Mouse (Mus musculus) neural tube, embryonic 12.5 days (tissue): ENCODE data around the gene Ehbp1. TPM values are rescaled to one million over a fixed set of nuclear protein-coding genes. Genes with fewer than 3 reads are reported as not detected.

Experiments
- ATAC-seq: fragments of 200-750 bp; cut with Nextera tagmentation; 2 replicates; pipeline ENCODE4 v1.8.0; 2017; ENCODE audit warnings: low read depth, mild to moderate bottlenecking, moderate TSS enrichment, moderate library complexity; ENCODE audit not compliant: low FRiP score
- H3K27ac ChIP-seq: fragments of 300-500 bp; sonication (generic); 2 replicates; pipeline ENCODE4 v1.5.1; 2016
- H3K27me3 ChIP-seq: fragments of 300-500 bp; sonication (generic); replicated peaks from 2 replicates; pipeline ENCODE4 v1.6.1; 2016; ENCODE audit warnings: mild to moderate bottlenecking
- H3K36me3 ChIP-seq: fragments of 300-500 bp; sonication (generic); 2 replicates; pipeline ENCODE4 v1.6.1; 2016; ENCODE audit warnings: mild to moderate bottlenecking
- H3K4me1 ChIP-seq: fragments of 300-500 bp; sonication (generic); 2 replicates; pipeline ENCODE4 v1.6.1; 2016
- H3K4me2 ChIP-seq: fragments of 300-500 bp; sonication (generic); replicated peaks from 2 replicates; pipeline ENCODE4 v1.6.1; 2016; ENCODE audit warnings: mild to moderate bottlenecking
- H3K4me3 ChIP-seq: fragments of 300-500 bp; sonication (generic); 2 replicates; pipeline ENCODE4 v1.5.1; 2016
- H3K9ac ChIP-seq: fragments of 300-500 bp; sonication (generic); 2 replicates; pipeline ENCODE4 v1.6.1; 2016; ENCODE audit warnings: mild to moderate bottlenecking
- H3K9me3 ChIP-seq: fragments of 300-500 bp; sonication (generic); 2 replicates; pipeline ENCODE4 v1.6.1; 2016; ENCODE audit warnings: mild to moderate bottlenecking
- WGBS: fragments of 180-500 bp; shearing (Covaris S2); methylation state at CpG from one replicate; pipeline ENCODE4 v1.1.7; 2016; 5-methylcytosine and 5-hydroxymethylcytosine counted together
- polyA plus RNA-seq: library from polyadenylated mRNA; unstranded; fragments of >200 nt; fragmentation: Nextera tagmentation; extraction: Ambion mirVana; gene quantifications from 2 replicates; pipeline ENCODE4 v1.2.1, GENCODE M21; 2016

Gene Ehbp1
- polyA plus RNA-seq, 1 experiment from 2014 or later: 16.1 TPM

GRCm38 (mm10) chr11:22089346-22089745 is 252.7 kb downstream of the Ehbp1 start:
- Histone ChIP-seq H3K4me2 (no peak overlapping the region), H3K36me3 (no peaks in the 10 kb centered on the region), H3K9me3 (no peaks in the 10 kb centered on the region), H3K4me3 (no peak overlapping the region), H3K27me3 (no peaks in the 10 kb centered on the region), H3K4me1 (no peaks in the 10 kb centered on the region), H3K27ac (no peak overlapping the region), H3K9ac (no peak overlapping the region)
- no peak for ATAC-seq
- WGBS: 86% methylated on average over 8 of the region's 8 CpGs

- no peak for ATAC-seq
- Histone ChIP-seq H3K9ac (no peak overlapping the region), H3K27ac (no peak overlapping the region), H3K4me2 (no peak overlapping the region), H3K36me3 (no peaks in the 10 kb centered on the region), H3K27me3 (no peaks in the 10 kb centered on the region), H3K9me3 (no peaks in the 10 kb centered on the region), H3K4me3 (no peak overlapping the region), H3K4me1 (no peaks in the 10 kb centered on the region)
- 74% methylated on average over 2 of the region's 2 CpGs for WGBS
Measured at GRCm38 (mm10) chr11:22063352-22063751, 278.7 kb downstream of the Ehbp1 start.

GRCm38 (mm10) chr11:22061660-22062059 is 280.4 kb downstream of the Ehbp1 start:
- H3K36me3 ChIP-seq: no peaks in the 10 kb centered on the region
- H3K27me3 ChIP-seq: no peaks in the 10 kb centered on the region
- WGBS: 91% methylated on average over 4 of the region's 4 CpGs
- H3K4me2 ChIP-seq: no peak overlapping the region
- ATAC-seq: no peak
- no peaks in the 10 kb centered on the region for H3K9me3 ChIP-seq
- H3K4me3 ChIP-seq: no peak overlapping the region
- H3K4me1 ChIP-seq: no peaks in the 10 kb centered on the region
- no peak overlapping the region for H3K9ac ChIP-seq
- H3K27ac ChIP-seq: no peak overlapping the region

- WGBS: 79% methylated on average over 5 of the region's 5 CpGs
- Histone ChIP-seq H3K4me3 (no peak overlapping the region), H3K4me2 (no peak overlapping the region), H3K4me1 (no peaks in the 10 kb centered on the region), H3K9me3 (no peaks in the 10 kb centered on the region), H3K27ac (no peak overlapping the region), H3K9ac (no peak overlapping the region), H3K27me3 (no peaks in the 10 kb centered on the region), H3K36me3 (no peaks in the 10 kb centered on the region; the same call in 1 of the 2 replicates)
- ATAC-seq: no peak
Measured at GRCm38 (mm10) chr11:22057538-22057937, 284.6 kb downstream of the Ehbp1 start.

- Histone ChIP-seq H3K9ac (no peak overlapping the region), H3K4me1 (no peaks in the 10 kb centered on the region), H3K4me2 (no peak overlapping the region), H3K27ac (no peak overlapping the region), H3K9me3 (no peaks in the 10 kb centered on the region), H3K36me3 (peaks cover 1% of the 10 kb centered on the region; the same call in 1 of the 2 replicates), H3K27me3 (no peaks in the 10 kb centered on the region), H3K4me3 (no peak overlapping the region)
- ATAC-seq: 0 out of 2 replicates have a peak, but pooled peaks have one; percentile 63
- WGBS: 66% methylated on average over 6 of the region's 6 CpGs
Measured at GRCm38 (mm10) chr11:22055908-22056307, 286.2 kb downstream of the Ehbp1 start.

- no peak for ATAC-seq
- H3K27me3 ChIP-seq: no peaks in the 10 kb centered on the region
- WGBS: 87% methylated on average over 10 of the region's 10 CpGs
Measured at GRCm38 (mm10) chr11:22053034-22053668, 288.9 kb downstream of the Ehbp1 start.

GRCm38 (mm10) chr11:22050864-22051263 is 291.2 kb downstream of the Ehbp1 start:
- no peaks in the 10 kb centered on the region for H3K27me3 ChIP-seq
- WGBS: 85% methylated on average over 7 of the region's 7 CpGs
- H3K9ac ChIP-seq: no peak overlapping the region
- no peaks in the 10 kb centered on the region for H3K4me1 ChIP-seq
- H3K4me3 ChIP-seq: no peak overlapping the region
- H3K4me2 ChIP-seq: no peak overlapping the region
- ATAC-seq: no peak
- no peaks in the 10 kb centered on the region for H3K9me3 ChIP-seq
- no peak overlapping the region for H3K27ac ChIP-seq
- peaks cover 3% of the 10 kb centered on the region; the same call in 1 of the 2 replicates for H3K36me3 ChIP-seq

More at GRCm38 (mm10) chr11:22053034-22053668, 288.9 kb downstream of the Ehbp1 start:
- Histone ChIP-seq H3K27ac (no peak overlapping the region), H3K9ac (no peak overlapping the region), H3K36me3 (peaks cover 3% of the 10 kb centered on the region; the same call in 1 of the 2 replicates), H3K4me1 (no peaks in the 10 kb centered on the region), H3K4me2 (no peak overlapping the region), H3K4me3 (no peak overlapping the region), H3K9me3 (no peaks in the 10 kb centered on the region)

GRCm38 (mm10) chr11:22039854-22040426 is 302.2 kb downstream of the Ehbp1 start:
- H3K9me3 ChIP-seq: no peaks in the 10 kb centered on the region
- H3K4me3 ChIP-seq: no peak overlapping the region
- H3K4me1 ChIP-seq: no peaks in the 10 kb centered on the region
- H3K27ac ChIP-seq: no peak overlapping the region
- WGBS: 81% methylated on average over 6 of the region's 6 CpGs
- H3K36me3 ChIP-seq: no peaks in the 10 kb centered on the region
- H3K27me3 ChIP-seq: no peaks in the 10 kb centered on the region
- no peak for ATAC-seq
- H3K9ac ChIP-seq: no peak overlapping the region
- no peak overlapping the region for H3K4me2 ChIP-seq

GRCm38 (mm10) chr11:22034564-22035105 is 307.5 kb downstream of the Ehbp1 start:
- Histone ChIP-seq H3K4me1 (no peaks in the 10 kb centered on the region), H3K27me3 (no peaks in the 10 kb centered on the region), H3K27ac (no peak overlapping the region), H3K36me3 (no peaks in the 10 kb centered on the region), H3K9ac (no peak overlapping the region), H3K4me3 (no peak overlapping the region), H3K9me3 (no peaks in the 10 kb centered on the region), H3K4me2 (no peak overlapping the region)
- 33% methylated on average over 7 of the region's 7 CpGs for WGBS
- no peak for ATAC-seq

GRCm38 (mm10) chr11:22033582-22033981 is 308.5 kb downstream of the Ehbp1 start:
- H3K4me3 ChIP-seq: no peak overlapping the region
- H3K27me3 ChIP-seq: no peaks in the 10 kb centered on the region
- no peak overlapping the region for H3K27ac ChIP-seq
- no peak for ATAC-seq
- H3K4me2 ChIP-seq: no peak overlapping the region
- no peaks in the 10 kb centered on the region for H3K36me3 ChIP-seq
- no peaks in the 10 kb centered on the region for H3K4me1 ChIP-seq
- no peaks in the 10 kb centered on the region for H3K9me3 ChIP-seq
- 96% methylated on average over 3 of the region's 3 CpGs for WGBS
- no peak overlapping the region for H3K9ac ChIP-seq

- Histone ChIP-seq H3K9me3 (no peaks in the 10 kb centered on the region), H3K4me1 (no peaks in the 10 kb centered on the region), H3K4me2 (no peak overlapping the region), H3K27me3 (no peaks in the 10 kb centered on the region), H3K9ac (no peak overlapping the region), H3K4me3 (no peak overlapping the region), H3K27ac (no peak overlapping the region), H3K36me3 (no peaks in the 10 kb centered on the region)
- no peak for ATAC-seq
- 89% methylated on average over 2 of the region's 2 CpGs for WGBS
Measured at GRCm38 (mm10) chr11:22020602-22021001, 321.5 kb downstream of the Ehbp1 start.

- 36% methylated on average over 8 of the region's 8 CpGs for WGBS
Measured at GRCm38 (mm10) chr11:22017444-22017843, 324.6 kb downstream of the Ehbp1 start.

More at GRCm38 (mm10) chr11:22017444-22017843, 324.6 kb downstream of the Ehbp1 start:
- no peak overlapping the region for H3K27ac ChIP-seq
- H3K36me3 ChIP-seq: no peaks in the 10 kb centered on the region
- H3K27me3 ChIP-seq: no peaks in the 10 kb centered on the region
- no peaks in the 10 kb centered on the region for H3K4me1 ChIP-seq
- no peak overlapping the region for H3K4me3 ChIP-seq
- no peaks in the 10 kb centered on the region for H3K9me3 ChIP-seq
- H3K9ac ChIP-seq: no peak overlapping the region
- H3K4me2 ChIP-seq: no peak overlapping the region
- ATAC-seq: peak; percentile 83
